Mouse (Mus musculus): ENCODE results near the gene Fut8. TPM values are rescaled to one million over a fixed set of nuclear protein-coding genes. Genes with fewer than 3 reads are reported as not detected.
A peak's percentile ranks its signal among the peaks of the same experiment; 100 is the strongest.

The Fut8 gene
- polyA plus RNA-seq, 1 experiment from 2014 or later: 64.6 TPM

- H3K4me2 ChIP-seq (ENCODE audit: low read length): no peak overlapping the region
- WGBS: 74% methylated on average over 11 of the region's 11 CpGs
- no peak overlapping the region for H3K4me3 ChIP-seq (ENCODE audit: low read length)
- no peak for ATAC-seq
- H3K36me3 ChIP-seq (ENCODE audit: control insufficient read depth, insufficient read depth, low read length): no peaks in the 10 kb centered on the region
- H3K9ac ChIP-seq (ENCODE audit: low read depth, low read length): no peak overlapping the region
- H3K4me1 ChIP-seq (ENCODE audit: control insufficient read depth, insufficient read depth, low read depth, low read length): no peaks in the 10 kb centered on the region
- no peaks in the 10 kb centered on the region for H3K27me3 ChIP-seq (replicated peaks; ENCODE audit: control insufficient read depth, insufficient read depth, low read length)
- no peak overlapping the region for H3K27ac ChIP-seq (ENCODE audit: low read depth, low read length)
- no peaks in the 10 kb centered on the region for H3K9me3 ChIP-seq (ENCODE audit: control insufficient read depth, low read length)
Observed at GRCm38 (mm10) chr12:77216511-77217192, 21.3 kb upstream of the Fut8 start.

DNA sequence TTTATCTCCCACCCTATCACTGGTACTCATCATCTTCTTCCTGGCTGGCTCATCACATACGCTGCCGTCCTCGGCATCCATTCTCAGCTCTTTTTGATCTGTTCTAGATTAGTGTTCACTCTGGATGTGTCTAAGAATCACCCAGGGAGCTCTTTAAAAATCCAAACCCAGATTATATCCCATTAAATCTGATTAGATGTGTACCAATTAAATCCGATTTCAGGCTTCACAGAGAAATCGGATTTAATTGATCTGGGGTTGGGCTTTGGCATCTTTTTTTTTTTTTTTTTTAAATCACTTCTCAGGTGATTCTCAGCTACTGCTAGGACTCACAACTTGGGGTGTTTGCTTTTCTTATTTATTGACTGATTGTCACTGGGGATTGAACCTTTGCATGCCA is 17.3 kb upstream of the Fut8 start:
- Histone ChIP-seq H3K4me2 (ENCODE audit: low read length) (no peak overlapping the region), H3K9me3 (ENCODE audit: control insufficient read depth, low read length) (no peaks in the 10 kb centered on the region), H3K9ac (ENCODE audit: low read depth, low read length) (no peak overlapping the region), H3K27me3 (replicated peaks; ENCODE audit: control insufficient read depth, insufficient read depth, low read length) (no peaks in the 10 kb centered on the region), H3K27ac (ENCODE audit: low read depth, low read length) (no peak overlapping the region), H3K4me1 (ENCODE audit: control insufficient read depth, insufficient read depth, low read depth, low read length) (no peaks in the 10 kb centered on the region), H3K4me3 (ENCODE audit: low read length) (no peak overlapping the region), H3K36me3 (ENCODE audit: control insufficient read depth, insufficient read depth, low read length) (no peaks in the 10 kb centered on the region)
- no peak for ATAC-seq
- WGBS: 76% methylated on average over 5 of the region's 5 CpGs

GRCm38 (mm10) chr12:77222272-77222874 is 15.6 kb upstream of the Fut8 start:
- no peaks in the 10 kb centered on the region for H3K9me3 ChIP-seq (ENCODE audit: control insufficient read depth, low read length)
- H3K4me1 ChIP-seq (ENCODE audit: control insufficient read depth, insufficient read depth, low read depth, low read length): no peaks in the 10 kb centered on the region
- no peak overlapping the region for H3K27ac ChIP-seq (ENCODE audit: low read depth, low read length)
- no peaks in the 10 kb centered on the region for H3K36me3 ChIP-seq (ENCODE audit: control insufficient read depth, insufficient read depth, low read length)
- no peak overlapping the region for H3K9ac ChIP-seq (ENCODE audit: low read depth, low read length)
- 89% methylated on average over 6 of the region's 6 CpGs for WGBS
- ATAC-seq: no peak
- no peaks in the 10 kb centered on the region for H3K27me3 ChIP-seq (replicated peaks; ENCODE audit: control insufficient read depth, insufficient read depth, low read length)
- no peak overlapping the region for H3K4me3 ChIP-seq (ENCODE audit: low read length)
- no peak overlapping the region for H3K4me2 ChIP-seq (ENCODE audit: low read length)

DNA sequence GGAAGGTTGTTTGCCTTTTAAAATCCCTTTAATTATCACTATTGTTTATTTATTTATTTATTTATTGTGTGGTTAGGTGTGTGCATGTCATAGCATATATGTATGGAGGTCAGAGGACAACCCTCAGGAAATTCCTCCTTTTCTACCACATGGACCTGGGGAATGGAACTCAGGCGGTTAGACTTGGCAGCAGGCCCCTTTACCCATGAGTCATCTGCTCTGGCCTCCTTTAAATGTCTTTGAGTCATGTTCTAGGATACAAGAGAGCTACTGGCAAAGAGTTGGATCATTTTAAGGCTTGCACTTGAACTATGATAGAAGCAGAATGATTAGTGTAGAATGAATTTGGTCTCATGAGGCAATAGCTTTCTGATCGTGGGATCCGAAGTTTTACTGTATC is 14.3 kb upstream of the Fut8 start:
- no peak overlapping the region for H3K9ac ChIP-seq (ENCODE audit: low read depth, low read length)
- no peak overlapping the region for H3K4me3 ChIP-seq (ENCODE audit: low read length)
- WGBS: 87% methylated on average over 3 of the region's 3 CpGs
- no peak overlapping the region for H3K27ac ChIP-seq (ENCODE audit: low read depth, low read length)
- no peak overlapping the region for H3K4me2 ChIP-seq (ENCODE audit: low read length)
- H3K27me3 ChIP-seq (replicated peaks; ENCODE audit: control insufficient read depth, insufficient read depth, low read length): no peaks in the 10 kb centered on the region
- H3K36me3 ChIP-seq (ENCODE audit: control insufficient read depth, insufficient read depth, low read length): no peaks in the 10 kb centered on the region
- no peaks in the 10 kb centered on the region for H3K9me3 ChIP-seq (ENCODE audit: control insufficient read depth, low read length)
- no peaks in the 10 kb centered on the region for H3K4me1 ChIP-seq (ENCODE audit: control insufficient read depth, insufficient read depth, low read depth, low read length)
- no peak for ATAC-seq

GRCm38 (mm10) chr12:77224121-77224520 is 13.8 kb upstream of the Fut8 start:
- H3K9me3 ChIP-seq (ENCODE audit: control insufficient read depth, low read length): no peaks in the 10 kb centered on the region
- no peak for ATAC-seq
- 86% methylated on average over 4 of the region's 4 CpGs for WGBS
- H3K27ac ChIP-seq (ENCODE audit: low read depth, low read length): no peak overlapping the region
- H3K4me1 ChIP-seq (ENCODE audit: control insufficient read depth, insufficient read depth, low read depth, low read length): no peaks in the 10 kb centered on the region
- H3K4me2 ChIP-seq (ENCODE audit: low read length): no peak overlapping the region
- H3K9ac ChIP-seq (ENCODE audit: low read depth, low read length): no peak overlapping the region
- H3K27me3 ChIP-seq (replicated peaks; ENCODE audit: control insufficient read depth, insufficient read depth, low read length): no peaks in the 10 kb centered on the region
- H3K4me3 ChIP-seq (ENCODE audit: low read length): no peak overlapping the region
- no peaks in the 10 kb centered on the region for H3K36me3 ChIP-seq (ENCODE audit: control insufficient read depth, insufficient read depth, low read length)

DNA sequence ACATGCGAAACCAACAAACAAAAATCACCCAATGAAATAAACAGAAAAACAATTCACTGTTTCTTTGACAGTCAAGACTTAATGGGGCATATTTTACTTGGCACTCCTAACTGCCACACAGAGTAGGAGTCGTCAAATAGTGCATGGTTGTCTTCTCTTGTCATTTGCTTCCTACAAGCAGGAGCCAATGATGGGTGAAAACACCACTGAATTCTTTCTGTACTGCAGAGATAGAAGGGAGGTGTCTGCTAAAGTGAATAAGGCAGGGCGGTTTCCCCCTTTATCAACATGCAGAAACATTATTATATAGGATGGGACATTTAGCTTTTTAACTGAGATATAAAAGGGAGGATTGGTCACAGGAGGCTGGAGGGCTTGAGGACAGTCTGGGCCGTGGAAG is 13.0 kb upstream of the Fut8 start:
- no peak overlapping the region for H3K4me2 ChIP-seq (ENCODE audit: low read length)
- no peak for ATAC-seq
- H3K9ac ChIP-seq (ENCODE audit: low read depth, low read length): no peak overlapping the region
- whole genome bisulfite sequencing: 76% methylated on average over 4 of the region's 4 CpGs
- H3K36me3 ChIP-seq (ENCODE audit: control insufficient read depth, insufficient read depth, low read length): no peaks in the 10 kb centered on the region
- no peaks in the 10 kb centered on the region for H3K4me1 ChIP-seq (ENCODE audit: control insufficient read depth, insufficient read depth, low read depth, low read length)
- H3K4me3 ChIP-seq (ENCODE audit: low read length): no peak overlapping the region
- H3K27me3 ChIP-seq (replicated peaks; ENCODE audit: control insufficient read depth, insufficient read depth, low read length): no peaks in the 10 kb centered on the region
- no peak overlapping the region for H3K27ac ChIP-seq (ENCODE audit: low read depth, low read length)
- H3K9me3 ChIP-seq (ENCODE audit: control insufficient read depth, low read length): no peaks in the 10 kb centered on the region

DNA sequence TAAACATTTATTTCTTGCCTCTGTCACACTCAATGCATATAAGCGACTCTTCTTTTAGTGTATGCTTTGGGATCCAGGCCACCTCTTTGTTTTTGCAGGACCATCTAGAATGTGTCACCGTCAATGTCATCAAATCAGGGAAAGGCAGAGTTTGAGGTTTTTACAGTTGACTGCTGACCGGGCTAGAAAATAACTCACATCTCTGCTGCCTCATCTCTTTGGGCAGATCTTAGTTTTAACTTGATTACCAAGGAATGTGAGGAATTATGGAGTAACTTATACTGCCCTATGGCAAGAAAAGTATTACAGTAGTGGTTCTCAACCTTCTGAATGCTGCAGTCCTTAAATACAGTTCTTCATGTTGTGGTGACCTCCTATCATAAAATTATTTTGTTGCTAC is 12.2 kb upstream of the Fut8 start:
- no peak overlapping the region for H3K4me3 ChIP-seq (ENCODE audit: low read length)

GRCm38 (mm10) chr12:77235958-77236357 is 2.0 kb upstream of the Fut8 start:
- Histone ChIP-seq H3K9me3 (ENCODE audit: control insufficient read depth, low read length) (no peaks in the 10 kb centered on the region), H3K4me3 (ENCODE audit: low read length) (no peak overlapping the region), H3K4me2 (ENCODE audit: low read length) (no peak overlapping the region), H3K27me3 (replicated peaks; ENCODE audit: control insufficient read depth, insufficient read depth, low read length) (no peaks in the 10 kb centered on the region), H3K36me3 (ENCODE audit: control insufficient read depth, insufficient read depth, low read length) (no peaks in the 10 kb centered on the region), H3K27ac (ENCODE audit: low read depth, low read length) (no peak overlapping the region), H3K4me1 (ENCODE audit: control insufficient read depth, insufficient read depth, low read depth, low read length) (peaks cover 7% of the 10 kb centered on the region; the same call in 1 of the 2 replicates), H3K9ac (ENCODE audit: low read depth, low read length) (no peak overlapping the region)
- ATAC-seq: no peak
- 64% methylated on average over 4 of the region's 4 CpGs for WGBS

More for the DNA sequence above, 12.2 kb upstream of the Fut8 start:
- Histone ChIP-seq H3K27me3 (replicated peaks; ENCODE audit: control insufficient read depth, insufficient read depth, low read length) (no peaks in the 10 kb centered on the region), H3K4me2 (ENCODE audit: low read length) (no peak overlapping the region), H3K36me3 (ENCODE audit: control insufficient read depth, insufficient read depth, low read length) (no peaks in the 10 kb centered on the region), H3K4me1 (ENCODE audit: control insufficient read depth, insufficient read depth, low read depth, low read length) (no peaks in the 10 kb centered on the region), H3K9me3 (ENCODE audit: control insufficient read depth, low read length) (no peaks in the 10 kb centered on the region), H3K9ac (ENCODE audit: low read depth, low read length) (no peak overlapping the region), H3K27ac (ENCODE audit: low read depth, low read length) (no peak overlapping the region)
- ATAC-seq: no peak
- 76% methylated on average over 3 of the region's 3 CpGs for WGBS

GRCm38 (mm10) chr12:77238531-77239389 is 835 bp downstream of the Fut8 start:
- Histone ChIP-seq H3K4me1 (ENCODE audit: control insufficient read depth, insufficient read depth, low read depth, low read length) (peaks cover 7% of the 10 kb centered on the region; the same call in 1 of the 2 replicates), H3K27me3 (replicated peaks; ENCODE audit: control insufficient read depth, insufficient read depth, low read length) (no peaks in the 10 kb centered on the region), H3K36me3 (ENCODE audit: control insufficient read depth, insufficient read depth, low read length) (no peaks in the 10 kb centered on the region), H3K9me3 (ENCODE audit: control insufficient read depth, low read length) (no peaks in the 10 kb centered on the region), H3K4me2 (ENCODE audit: low read length) (peak overlapping the region; percentile 84), H3K27ac (ENCODE audit: low read depth, low read length) (peak overlapping the region; percentile 98), H3K4me3 (ENCODE audit: low read length) (peak overlapping the region; percentile 93), H3K9ac (ENCODE audit: low read depth, low read length) (peak overlapping the region; percentile 98)
- WGBS: under 1% methylated on average over 58 of the region's 120 CpGs
- peak; percentile 97 for ATAC-seq
